Mouse (Mus musculus) lung, adult 2 months (tissue): ENCODE measurements around the gene Yif1a. TPM values are rescaled to one million over a fixed set of nuclear protein-coding genes. Genes with fewer than 3 reads are reported as not detected.

Source experiments
- DNase-seq: peaks from one replicate; pipeline ENCODE4 v3.0.0; 2022
- H3K4me1 ChIP-seq: fragments of 200-500 bp; 2 replicates; pipeline ENCODE4 v1.6.1; 2011; ENCODE audit warnings: low read length; ENCODE audit not compliant: control insufficient read depth, insufficient read depth
- H3K4me3 ChIP-seq: fragments of 200-500 bp; replicated peaks from 2 replicates; pipeline ENCODE3; 2011; ENCODE audit warnings: low read depth, mild to moderate bottlenecking, control low read depth, low read length; ENCODE audit errors: extremely low read depth
- CTCF ChIP-seq: fragments of 200-500 bp; IDR thresholded peaks from 2 replicates; pipeline ENCODE4 v1.5.1; 2011; ENCODE audit warnings: mild to moderate bottlenecking, low read length, control low read depth; ENCODE audit not compliant: insufficient read depth
- POLR2A ChIP-seq: fragments of 200-500 bp; IDR thresholded peaks from 2 replicates; pipeline ENCODE4 v1.6.1; 2011; ENCODE audit warnings: low read depth, mild to moderate bottlenecking, control low read depth, low read length, borderline replicate concordance; ENCODE audit errors: extremely low read depth
- WGBS: fragments of 180-500 bp; shearing (Covaris S2); methylation state at CpG from one replicate; pipeline ENCODE4 v1.1.7; 2018; 5-methylcytosine and 5-hydroxymethylcytosine counted together
- polyA plus RNA-seq: library from polyadenylated mRNA; depleted of rRNA; stranded (reverse); fragments of >200 nt; gene quantifications from 2 replicates; pipeline ENCODE4 v1.2.3, GENCODE M21; 2012

Gene Yif1a
- polyA plus RNA-seq, 1 experiment: 165 TPM

- no peak for DNase-seq
- WGBS: 35% methylated on average over 21 of the region's 21 CpGs
- TF ChIP-seq POLR2A (no peak), CTCF (no peak)
- H3K4me1 ChIP-seq: peaks cover 14% of the 10 kb centered on the region
- H3K4me3 ChIP-seq: peak overlapping the region; percentile 10
These were observed 19.6 kb upstream of the Yif1a start for GRCm38 (mm10) chr19:5068570-5069234.

- peaks cover 14% of the 10 kb centered on the region for H3K4me1 ChIP-seq
- no peak for TF ChIP-seq POLR2A
- TF ChIP-seq CTCF: no peak
- no peak for DNase-seq
- H3K4me3 ChIP-seq: no peak overlapping the region
- WGBS: 77% methylated on average over 5 of the region's 5 CpGs
These were observed 18.9 kb upstream of the Yif1a start for GRCm38 (mm10) chr19:5069486-5069885.

- no peak overlapping the region for H3K4me3 ChIP-seq
- WGBS: 80% methylated on average over 7 of the region's 7 CpGs
- no peak for TF ChIP-seq POLR2A
- TF ChIP-seq CTCF: no peak
- H3K4me1 ChIP-seq: peaks cover 14% of the 10 kb centered on the region
- DNase-seq: no peak
These were observed 18.4 kb upstream of the Yif1a start for GRCm38 (mm10) chr19:5069978-5070377.

GRCm38 (mm10) chr19:5071077-5071476 is 17.3 kb upstream of the Yif1a start:
- 34% methylated on average over 11 of the region's 11 CpGs for WGBS
- TF ChIP-seq POLR2A (no peak), CTCF (no peak)
- H3K4me3 ChIP-seq: no peak overlapping the region
- DNase-seq: no peak
- H3K4me1 ChIP-seq: peaks cover 14% of the 10 kb centered on the region

- peak overlapping the region; percentile 58 for H3K4me3 ChIP-seq
- DNase-seq: peak; percentile 76
- H3K4me1 ChIP-seq: peaks cover 14% of the 10 kb centered on the region
- 3% methylated on average over 40 of the region's 40 CpGs for WGBS
- TF ChIP-seq CTCF: no peak
- no peak for TF ChIP-seq POLR2A
These were observed 16.6 kb upstream of the Yif1a start for GRCm38 (mm10) chr19:5071545-5072369.

- peaks cover 9% of the 10 kb centered on the region for H3K4me1 ChIP-seq
- no peak for DNase-seq
- peak overlapping the region; percentile 45 for H3K4me3 ChIP-seq
- 6% methylated on average over 20 of the region's 20 CpGs for WGBS
- TF ChIP-seq CTCF (no peak), POLR2A (no peak)
These were observed 15.8 kb upstream of the Yif1a start for GRCm38 (mm10) chr19:5072389-5073019.

GRCm38 (mm10) chr19:5073028-5073427 is 15.3 kb upstream of the Yif1a start:
- H3K4me3 ChIP-seq: peak overlapping the region; percentile 69
- TF ChIP-seq POLR2A: no peak
- peak; percentile 58 for TF ChIP-seq CTCF
- peaks cover 7% of the 10 kb centered on the region; the same call in 1 of the 2 replicates for H3K4me1 ChIP-seq
- peak; percentile 62 for DNase-seq
- under 1% methylated on average over 15 of the region's 15 CpGs for WGBS

GRCm38 (mm10) chr19:5073518-5073917 is 14.8 kb upstream of the Yif1a start:
- 24% methylated on average over 5 of the region's 5 CpGs for WGBS
- Histone ChIP-seq H3K4me1 (peaks cover 4% of the 10 kb centered on the region; the same call in 1 of the 2 replicates), H3K4me3 (no peak overlapping the region)
- TF ChIP-seq CTCF (no peak), POLR2A (no peak)
- no peak for DNase-seq

- no peak for DNase-seq
- TF ChIP-seq CTCF (no peak), POLR2A (no peak)
- Histone ChIP-seq H3K4me1 (no peaks in the 10 kb centered on the region), H3K4me3 (no peak overlapping the region)
- WGBS: 88% methylated on average over 1 of the region's 1 CpGs
These were observed 9.1 kb upstream of the Yif1a start for GRCm38 (mm10) chr19:5079279-5079678.

- Histone ChIP-seq H3K4me3 (no peak overlapping the region), H3K4me1 (no peaks in the 10 kb centered on the region)
- no peak for DNase-seq
- TF ChIP-seq POLR2A (no peak), CTCF (no peak)
- WGBS: 63% methylated on average over 18 of the region's 18 CpGs
These were observed 6.3 kb upstream of the Yif1a start for GRCm38 (mm10) chr19:5082005-5082404.
